Mouse (Mus musculus) MEL (cell line): ENCODE measurements around the gene Cend1. TPM values are rescaled to one million over a fixed set of nuclear protein-coding genes. Genes with fewer than 3 reads are reported as not detected.

Source experiments
- DNase-seq: peaks from one replicate; pipeline ENCODE4 v3.0.0; 2011; ENCODE audit warnings: low read depth, low spot score
- H3K27ac ChIP-seq: 2 replicates; pipeline ENCODE4 v1.5.1; 2012; ENCODE audit warnings: low read depth, mild to moderate bottlenecking, control low read depth, low read length, moderate library complexity; ENCODE audit not compliant: control insufficient read depth
- H3K27me3 ChIP-seq, 2 experiments: fragments of 150-350 bp in 1 of 2; sonication (generic) in 1 of 2; 2 replicates each; pipeline ENCODE4 v1.6.1; 2012; ENCODE audit warnings: low read length in 2 of 2, mild to moderate bottlenecking in 2 of 2, improper control_type of control experiment in 1 of 2, moderate library complexity in 1 of 2; ENCODE audit not compliant: insufficient read depth in 2 of 2, control insufficient read depth in 1 of 2
- H3K36me3 ChIP-seq, 2 experiments: 2 replicates each; pipeline ENCODE4 v1.6.1; 2012 to 2014; ENCODE audit warnings: low read length in 2 of 2, improper control_type of control experiment in 1 of 2, inconsistent platforms in 1 of 2, mild to moderate bottlenecking in 1 of 2; ENCODE audit not compliant: insufficient read depth in 2 of 2, control insufficient read depth in 1 of 2
- H3K4me1 ChIP-seq, 2 experiments: fragments of 150-350 bp in 1 of 2; sonication (generic) in 1 of 2; 2 replicates each; pipeline ENCODE4 v1.6.1; 2012; ENCODE audit warnings: low read length in 2 of 2, improper control_type of control experiment in 1 of 2, mild to moderate bottlenecking in 1 of 2; ENCODE audit not compliant: insufficient read depth in 2 of 2, control insufficient read depth in 1 of 2
- H3K4me3 ChIP-seq, 2 experiments: fragments of 150-350 bp in 1 of 2; sonication (generic) in 1 of 2; 2 replicates each; pipeline ENCODE4 v1.5.1; 2012; ENCODE audit warnings: low read depth in 2 of 2, low read length in 2 of 2, mild to moderate bottlenecking in 2 of 2, moderate library complexity in 2 of 2, control low read depth in 1 of 2, improper control_type of control experiment in 1 of 2; ENCODE audit not compliant: control insufficient read depth in 1 of 2, insufficient read depth in 1 of 2
- H3K79me2 ChIP-seq: 2 replicates; pipeline ENCODE4 v1.6.1; 2012; ENCODE audit warnings: mild to moderate bottlenecking, low read length, moderate library complexity; ENCODE audit not compliant: control insufficient read depth, poor library complexity, insufficient read depth
- H3K9ac ChIP-seq: 2 replicates; pipeline ENCODE4 v1.6.1; 2012; ENCODE audit warnings: low read depth, mild to moderate bottlenecking, control low read depth, low read length, moderate library complexity; ENCODE audit not compliant: control insufficient read depth, poor library complexity, severe bottlenecking
- H3K9me3 ChIP-seq: fragments of 150-350 bp; sonication (generic); replicated peaks from 2 replicates; pipeline ENCODE4 v1.6.1; 2012; ENCODE audit warnings: mild to moderate bottlenecking, low read length, improper control_type of control experiment, moderate library complexity; ENCODE audit not compliant: insufficient read depth
- BHLHE40 ChIP-seq: IDR thresholded peaks from 2 replicates; pipeline ENCODE4 v1.6.1; 2012; ENCODE audit warnings: low read depth, mild to moderate bottlenecking, inconsistent platforms, low read length, improper control_type of control experiment, borderline replicate concordance
- CHD1 ChIP-seq: IDR thresholded peaks from 2 replicates; pipeline ENCODE4 v1.6.1; 2012; ENCODE audit warnings: low read depth, mild to moderate bottlenecking, inconsistent platforms, low read length, improper control_type of control experiment
- CHD2 ChIP-seq: IDR thresholded peaks from 2 replicates; pipeline ENCODE4 v1.6.1; 2011; ENCODE audit warnings: low read length, improper control_type of control experiment
- CTCF ChIP-seq, 3 experiments: IDR thresholded peaks in 2 of 3; conservative IDR thresholded peaks in 1 of 3; 2 replicates each; pipeline ENCODE4 v1.5.1; 2011 to 2012; ENCODE audit warnings: low read length in 3 of 3, low read depth in 2 of 3, mild to moderate bottlenecking in 2 of 3, improper control_type of control experiment in 1 of 3, inconsistent platforms in 1 of 3, mixed read lengths in 1 of 3, moderate library complexity in 1 of 3; ENCODE audit not compliant: control insufficient read depth in 1 of 3, insufficient read depth in 1 of 3, poor library complexity in 1 of 3, severe bottlenecking in 1 of 3
- E2F4 ChIP-seq: IDR thresholded peaks from 2 replicates; pipeline ENCODE4 v1.6.1; 2011; ENCODE audit warnings: low read depth, low read length, improper control_type of control experiment, borderline replicate concordance
- EP300 ChIP-seq, 2 experiments: IDR thresholded peaks; 2 replicates each; pipeline ENCODE4 v1.6.1; 2011; ENCODE audit warnings: improper control_type of control experiment in 2 of 2, low read length in 2 of 2, low read depth in 1 of 2, mild to moderate bottlenecking in 1 of 2
- ETS1 ChIP-seq: IDR thresholded peaks from 2 replicates; pipeline ENCODE4 v1.6.1; 2012; ENCODE audit warnings: low read depth, mild to moderate bottlenecking, inconsistent platforms, low read length, improper control_type of control experiment, moderate library complexity
- GATA1 ChIP-seq: IDR thresholded peaks from 2 replicates; pipeline ENCODE4 v1.6.1; 2011; ENCODE audit warnings: low read depth, low read length, improper control_type of control experiment
- JUND ChIP-seq: IDR thresholded peaks from 2 replicates; pipeline ENCODE4 v1.6.1; 2011; ENCODE audit warnings: low read depth, mild to moderate bottlenecking, improper control_type of control experiment, low read length
- MAFK ChIP-seq: IDR thresholded peaks from 2 replicates; pipeline ENCODE4 v1.6.1; 2011; ENCODE audit warnings: low read depth, mild to moderate bottlenecking, low read length, improper control_type of control experiment, borderline replicate concordance
- NELFE ChIP-seq: IDR thresholded peaks from 2 replicates; pipeline ENCODE4 v1.6.1; 2011; ENCODE audit warnings: low read depth, low read length, improper control_type of control experiment
- NRF1 ChIP-seq: IDR thresholded peaks from 2 replicates; pipeline ENCODE4 v1.6.1; 2014; ENCODE audit warnings: low read depth, mild to moderate bottlenecking, inconsistent platforms, low read length, improper control_type of control experiment, moderate library complexity; ENCODE audit not compliant: poor library complexity, insufficient read depth, severe bottlenecking
- POLR2A ChIP-seq, 2 experiments: IDR thresholded peaks; 2 replicates each; pipeline ENCODE4 v1.6.1; 2011 to 2012; ENCODE audit warnings: low read length in 2 of 2, mild to moderate bottlenecking in 2 of 2, control low read depth in 1 of 2, improper control_type of control experiment in 1 of 2, low read depth in 1 of 2, moderate library complexity in 1 of 2; ENCODE audit not compliant: control insufficient read depth in 1 of 2, insufficient read depth in 1 of 2, poor library complexity in 1 of 2
- POLR2AphosphoS5 ChIP-seq: IDR thresholded peaks from 2 replicates; pipeline ENCODE4 v1.6.1; 2012; ENCODE audit warnings: low read depth, borderline replicate concordance, mild to moderate bottlenecking, inconsistent platforms, low read length, moderate library complexity, mixed read lengths
- RCOR1 ChIP-seq: IDR thresholded peaks from 2 replicates; pipeline ENCODE4 v1.6.1; 2012; ENCODE audit warnings: low read depth, mild to moderate bottlenecking, inconsistent platforms, low read length, improper control_type of control experiment
- TAL1 ChIP-seq: IDR thresholded peaks from 2 replicates; pipeline ENCODE4 v1.6.1; 2012; ENCODE audit warnings: mild to moderate bottlenecking, inconsistent platforms, low read length, moderate library complexity, mixed read lengths
- TCF12 ChIP-seq: IDR thresholded peaks from 2 replicates; pipeline ENCODE4 v1.6.1; 2014; ENCODE audit warnings: low read depth, mild to moderate bottlenecking, inconsistent platforms, low read length, improper control_type of control experiment, moderate library complexity
- USF2 ChIP-seq, 2 experiments: IDR thresholded peaks; 2 replicates each; pipeline ENCODE4 v1.6.1; 2011 to 2012; ENCODE audit warnings: improper control_type of control experiment in 2 of 2, low read length in 2 of 2, borderline replicate concordance in 1 of 2, inconsistent platforms in 1 of 2, low read depth in 1 of 2, mild to moderate bottlenecking in 1 of 2; ENCODE audit not compliant: insufficient read depth in 1 of 2
- ZKSCAN1 ChIP-seq: IDR thresholded peaks from 2 replicates; pipeline ENCODE4 v1.6.1; 2012; ENCODE audit warnings: low read depth, mild to moderate bottlenecking, inconsistent platforms, low read length, improper control_type of control experiment, moderate library complexity
- ZMIZ1 ChIP-seq: IDR thresholded peaks from 2 replicates; pipeline ENCODE4 v1.6.1; 2012; ENCODE audit warnings: low read depth, mild to moderate bottlenecking, inconsistent platforms, low read length, improper control_type of control experiment, moderate library complexity
- ZNF384 ChIP-seq: IDR thresholded peaks from 2 replicates; pipeline ENCODE4 v1.6.1; 2012; ENCODE audit warnings: low read depth, mild to moderate bottlenecking, inconsistent platforms, low read length, improper control_type of control experiment
- polyA plus RNA-seq, 2 experiments: library from polyadenylated mRNA; stranded (reverse) in 1 of 2; unstranded in 1 of 2; fragments of >175 nt in 1 of 2; fragments of >200 nt in 1 of 2; gene quantifications; 2 replicates each; pipeline versions ENCODE4 v1.2.1 to v1.2.4; 2012; ENCODE audit warnings: low replicate concordance in 2 of 2, low read depth in 1 of 2; ENCODE audit not compliant: insufficient read length in 2 of 2, insufficient read depth in 1 of 2, missing spikeins in 1 of 2
- total RNA-seq: library from RNA; depleted of rRNA; stranded (reverse); fragments of 300-350 nt; gene quantifications from 2 replicates; pipeline ENCODE4 v1.2.3, GENCODE M21; 2012

Gene Cend1
- total and polyA plus RNA-seq, 3 experiments: not detected

DNA sequence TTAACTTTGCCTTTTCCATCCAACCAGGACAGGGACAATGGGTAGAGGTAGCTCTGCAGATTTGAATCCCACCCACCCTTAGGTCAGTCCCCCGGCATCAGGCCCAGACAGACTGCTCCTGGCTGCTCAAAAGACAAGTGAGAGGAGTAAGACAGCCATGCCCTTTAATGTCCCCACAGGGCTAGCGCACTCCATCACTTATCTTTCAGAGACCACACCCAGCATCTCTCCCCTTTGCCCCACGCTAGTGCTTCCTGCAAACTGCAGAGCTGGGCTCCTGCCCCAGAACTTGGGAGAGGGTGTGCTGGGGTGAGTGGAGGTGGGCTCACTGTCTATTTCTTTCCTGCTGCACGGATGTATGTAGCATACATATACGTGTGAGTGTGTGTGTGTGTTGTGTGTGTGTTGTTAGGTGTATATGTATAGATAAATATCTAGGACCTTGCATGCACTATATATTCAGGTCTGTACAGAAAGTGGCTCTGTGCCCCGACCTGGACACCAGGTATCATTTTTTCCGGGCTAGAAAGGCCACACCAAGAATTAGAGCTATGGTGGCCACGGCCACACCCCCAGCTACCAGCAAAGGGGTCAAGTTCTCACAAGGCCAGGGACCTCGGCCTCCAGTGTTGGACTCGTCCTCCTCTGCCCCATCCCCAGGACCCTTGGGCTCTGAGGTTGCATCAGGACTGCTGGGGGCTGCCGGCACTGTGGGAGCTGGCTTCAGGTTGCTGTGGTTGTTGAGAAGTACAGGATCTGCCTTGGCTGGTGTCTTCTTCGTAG lies 2.2 kb downstream of the Cend1 start:
- H3K4me3 ChIP-seq: no peak overlapping the region
- no peak overlapping the region for H3K27ac ChIP-seq
- no peak overlapping the region for H3K9ac ChIP-seq
- H3K79me2 ChIP-seq: no peaks in the 10 kb centered on the region
- H3K9me3 ChIP-seq: no peaks in the 10 kb centered on the region
- peaks cover 0 to under 1% of the 10 kb centered on the region in 2 experiments; a peak in 1 of 4 replicates for H3K36me3 ChIP-seq
- H3K4me1 ChIP-seq: peaks cover 0 to 3% of the 10 kb centered on the region in 2 experiments; a peak in 1 of 4 replicates
- H3K27me3 ChIP-seq: no peaks in the 10 kb centered on the region; a peak in 1 of 4 replicates
- no peak for DNase-seq
- TF ChIP-seq JUND (no peak), POLR2A (IDR thresholded peaks at IDR 0.05; ENCODE audit: control insufficient read depth in 1 of 2, insufficient read depth in 1 of 2, low read depth in 1 of 2, low read length in 2 of 2, poor library complexity in 1 of 2) (no peak), BHLHE40 (no peak), POLR2AphosphoS5 (no peak), ZNF384 (no peak)
- TF ChIP-seq, all 39 proteins: peak for 0

DNA sequence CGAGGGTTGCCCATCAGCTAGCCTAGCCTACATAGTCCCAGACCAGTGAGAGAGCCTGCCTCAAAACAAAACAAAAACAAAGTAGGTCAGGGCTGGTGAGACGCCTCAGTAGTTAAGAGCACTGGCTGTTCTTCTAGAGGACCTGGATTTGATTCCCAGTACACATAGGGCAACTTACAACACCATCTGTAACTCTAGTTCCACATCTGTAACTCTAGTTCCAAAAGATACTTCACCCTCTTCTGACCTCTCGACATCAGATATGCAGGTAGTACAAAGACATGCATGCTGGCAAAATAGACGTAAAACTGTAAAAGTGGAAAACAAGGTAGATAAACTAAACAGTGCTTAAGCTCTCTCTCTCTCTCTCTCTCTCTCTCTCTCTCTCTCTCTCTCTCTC lies 5.5 kb downstream of the Cend1 start:
- H3K27ac ChIP-seq: no peak overlapping the region
- H3K79me2 ChIP-seq: no peaks in the 10 kb centered on the region
- peaks cover under 1 to 4% of the 10 kb centered on the region in 2 experiments; a peak in 3 of 4 replicates for H3K4me1 ChIP-seq
- H3K27me3 ChIP-seq: no peaks in the 10 kb centered on the region; a peak in 1 of 4 replicates
- H3K9ac ChIP-seq: no peak overlapping the region
- no peak for DNase-seq
- H3K4me3 ChIP-seq: no peak overlapping the region
- peaks cover 0 to 1% of the 10 kb centered on the region in 2 experiments; a peak in 1 of 4 replicates for H3K36me3 ChIP-seq
- TF ChIP-seq E2F4 (no peak), JUND (0 out of 2 replicates have a peak, but pooled peaks have one; percentile 71)
- H3K9me3 ChIP-seq: no peaks in the 10 kb centered on the region

DNA sequence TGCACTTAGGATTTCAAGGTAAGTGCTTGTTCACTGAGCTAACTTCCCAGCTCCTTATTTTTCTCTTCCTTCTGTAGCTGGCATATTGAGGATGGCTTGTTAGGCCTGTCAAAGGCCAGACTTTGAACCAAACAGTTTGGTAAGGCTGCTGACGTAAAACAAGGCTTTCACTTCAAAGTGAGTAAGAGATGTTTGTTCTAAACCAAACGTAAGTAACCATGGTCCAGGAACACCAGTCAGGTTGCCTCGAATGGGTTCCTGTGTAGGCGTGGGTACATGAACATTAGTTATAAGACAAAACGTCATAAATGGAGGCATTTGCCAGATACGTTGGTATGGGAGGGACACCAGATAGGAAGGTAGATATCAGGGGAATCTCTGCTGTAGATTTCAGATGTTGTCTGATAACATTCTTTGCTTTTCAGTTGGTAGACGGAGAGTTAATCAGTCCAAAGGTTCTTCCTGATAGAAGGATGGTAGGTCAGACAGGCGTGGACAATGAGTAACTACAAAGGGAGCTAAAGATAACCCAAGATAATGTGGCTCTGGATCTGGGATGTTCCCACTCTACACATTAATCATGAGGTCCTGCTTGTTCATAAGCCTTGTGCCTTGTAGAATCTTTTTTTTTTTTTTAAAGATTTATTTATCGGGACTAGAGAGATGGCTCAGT lies 9.1 kb downstream of the Cend1 start:
- TF ChIP-seq NRF1 (no peak), CHD1 (no peak), TCF12 (no peak), MAFK (no peak), ETS1 (no peak), JUND (no peak), TAL1 (no peak), ZMIZ1 (no peak), CHD2 (no peak), USF2 (IDR thresholded peaks at IDR 0.05; ENCODE audit: borderline replicate concordance in 1 of 2, insufficient read depth in 1 of 2, low read depth in 1 of 2, low read length in 2 of 2) (no peak), GATA1 (no peak), EP300 (IDR thresholded peaks at IDR 0.05; ENCODE audit: low read depth in 1 of 2, low read length in 2 of 2) (no peak), RCOR1 (no peak), ZKSCAN1 (no peak), NELFE (no peak), CTCF (IDR thresholded peaks at IDR 0.05 in 2 of 3, conservative IDR thresholded peaks at IDR 0.05 in 1 of 3; ENCODE audit: control insufficient read depth in 1 of 3, insufficient read depth in 1 of 3, low read depth in 2 of 3, low read length in 3 of 3, poor library complexity in 1 of 3, severe bottlenecking in 1 of 3) (no peak)
- no peaks in the 10 kb centered on the region for H3K9me3 ChIP-seq
- DNase-seq: no peak
- H3K36me3 ChIP-seq: peaks cover 0 to 6% of the 10 kb centered on the region in 2 experiments; a peak in 2 of 4 replicates
- no peaks in the 10 kb centered on the region; a peak in 1 of 4 replicates for H3K27me3 ChIP-seq
- H3K79me2 ChIP-seq: no peaks in the 10 kb centered on the region
- no peak overlapping the region for H3K4me3 ChIP-seq
- H3K9ac ChIP-seq: no peak overlapping the region
- peaks cover 5 to 11% of the 10 kb centered on the region in 2 experiments; a peak in 3 of 4 replicates for H3K4me1 ChIP-seq
- H3K27ac ChIP-seq: no peak overlapping the region
